Mouse (Mus musculus) fat pad, adult 2 months (tissue): ENCODE results near the gene Lin7a.

Experiments
- DNase-seq: peaks from one replicate; pipeline ENCODE4 v3.0.0-alpha.2; 2011; ENCODE audit warnings: low read depth, low spot score; ENCODE audit errors: extremely low read depth

Gene Lin7a

DNA sequence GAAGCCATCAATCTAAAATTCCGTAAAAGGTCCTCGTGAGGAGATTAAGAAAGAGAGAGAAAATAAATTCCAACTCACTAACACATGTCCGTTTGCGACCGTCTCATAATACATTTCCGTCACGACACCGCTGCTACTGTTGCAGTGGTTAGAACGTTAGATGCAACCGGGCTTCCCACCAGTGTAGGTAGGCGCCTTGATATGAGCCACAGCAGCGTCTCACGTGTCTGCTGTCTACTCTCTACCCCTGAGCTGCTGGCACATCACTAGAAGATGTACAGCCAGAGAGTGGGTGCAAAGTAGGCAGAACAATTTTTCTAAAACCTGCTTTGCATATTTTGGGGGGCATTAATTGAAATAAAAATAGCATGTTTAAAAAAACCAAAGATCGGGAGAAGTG is 146.8 kb downstream of the Lin7a start:
- DNase-seq, result no peak

DNA sequence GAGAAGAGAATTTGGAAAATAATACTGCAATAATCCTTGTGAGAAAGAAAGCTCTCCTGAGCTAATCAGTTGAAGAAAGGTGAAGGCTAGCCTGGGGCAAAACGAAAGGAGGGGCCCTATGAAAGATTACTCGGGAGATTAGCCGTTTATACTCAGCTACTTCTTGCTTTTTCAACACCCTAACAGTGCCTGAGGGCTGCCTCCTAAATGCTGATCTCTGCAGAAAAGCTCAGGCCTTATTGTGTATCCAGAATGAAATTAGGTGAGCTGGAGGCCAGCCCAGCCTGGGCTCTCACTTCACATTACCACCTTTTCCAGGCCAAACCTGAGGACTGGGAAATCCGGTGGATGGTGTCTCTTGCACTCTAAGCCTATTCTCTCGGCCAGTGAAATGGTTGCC is 165.5 kb downstream of the Lin7a start:
- DNase-seq, result no peak

DNA sequence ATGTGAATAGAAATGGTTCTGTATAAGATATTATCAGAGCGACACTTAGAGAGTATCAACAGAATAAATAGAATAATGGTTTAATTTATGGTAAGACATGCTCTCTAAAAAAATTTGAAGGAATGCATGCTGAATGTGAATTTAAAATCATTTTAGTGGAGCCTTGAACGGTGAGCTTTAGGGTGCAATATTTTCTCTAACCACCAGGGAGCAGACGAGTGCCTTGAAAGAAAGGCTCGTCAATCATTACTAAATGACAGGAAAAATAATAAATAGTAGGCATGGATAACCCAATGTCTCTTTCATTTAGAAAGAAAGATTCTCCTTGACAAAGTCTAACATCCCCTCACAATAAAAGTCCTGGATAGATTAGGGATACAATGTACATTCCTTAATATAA is 171.3 kb downstream of the Lin7a start:
- DNase-seq, result no peak

GRCm38 (mm10) chr10:107449496-107450330 is 178.2 kb downstream of the Lin7a start:
- no peak for DNase-seq

DNA sequence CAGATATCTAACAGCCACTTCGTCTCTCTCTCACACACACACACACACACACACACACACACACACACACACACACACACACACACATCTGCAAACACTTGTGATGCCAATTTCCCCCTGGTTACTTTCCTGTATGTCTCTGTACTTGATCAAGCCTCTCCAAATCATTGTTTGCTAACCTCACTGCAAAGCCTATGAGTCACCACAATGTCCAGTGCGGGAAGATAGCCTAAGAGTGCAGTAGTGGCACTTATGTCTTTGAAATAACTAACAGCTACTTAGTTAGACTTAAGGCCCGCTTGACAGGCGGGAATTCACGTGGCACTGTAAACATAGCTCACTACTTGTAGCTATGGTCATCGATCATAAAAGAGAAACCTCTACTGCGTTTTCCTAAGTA is 196.3 kb downstream of the Lin7a start:
- no peak for DNase-seq
